Mouse (Mus musculus) heart, embryonic 12.5 days (tissue): ENCODE measurements around the gene Tsks. TPM values are rescaled to one million over a fixed set of nuclear protein-coding genes. Genes with fewer than 3 reads are reported as not detected.

Experiments
- ATAC-seq: fragments of 200-750 bp; cut with Nextera tagmentation; 2 replicates; pipeline ENCODE4 v1.8.0; 2017; ENCODE audit warnings: moderate TSS enrichment, moderate library complexity; ENCODE audit not compliant: insufficient number of reproducible peaks, low FRiP score
- H3K27ac ChIP-seq: fragments of 300-500 bp; sonication (generic); 2 replicates; pipeline ENCODE4 v1.5.1; 2016; ENCODE audit warnings: mild to moderate bottlenecking, moderate library complexity; ENCODE audit not compliant: poor library complexity, severe bottlenecking
- H3K27me3 ChIP-seq: fragments of 300-500 bp; sonication (generic); replicated peaks from 2 replicates; pipeline ENCODE4 v1.6.1; 2016; ENCODE audit warnings: mild to moderate bottlenecking, moderate library complexity
- H3K36me3 ChIP-seq: fragments of 300-500 bp; sonication (generic); 2 replicates; pipeline ENCODE4 v1.6.1; 2016; ENCODE audit warnings: mild to moderate bottlenecking, moderate library complexity
- H3K4me1 ChIP-seq: fragments of 300-500 bp; sonication (generic); replicated peaks from 2 replicates; pipeline ENCODE4 v1.6.1; 2016; ENCODE audit warnings: mild to moderate bottlenecking
- H3K4me2 ChIP-seq: fragments of 300-500 bp; sonication (generic); 2 replicates; pipeline ENCODE4 v1.6.1; 2016; ENCODE audit warnings: mild to moderate bottlenecking, moderate library complexity
- H3K4me3 ChIP-seq: fragments of 300-500 bp; sonication (generic); 2 replicates; pipeline ENCODE4 v1.5.1; 2016; ENCODE audit warnings: mild to moderate bottlenecking
- H3K9ac ChIP-seq: fragments of 300-500 bp; sonication (generic); 2 replicates; pipeline ENCODE4 v1.6.1; 2016; ENCODE audit warnings: mild to moderate bottlenecking, moderate library complexity
- H3K9me3 ChIP-seq: fragments of 300-500 bp; sonication (generic); replicated peaks from 2 replicates; pipeline ENCODE4 v1.6.1; 2016; ENCODE audit warnings: mild to moderate bottlenecking, moderate library complexity
- WGBS: fragments of 180-500 bp; shearing (Covaris S2); methylation state at CpG from one replicate; pipeline ENCODE4 v1.1.7; 2016; 5-methylcytosine and 5-hydroxymethylcytosine counted together
- polyA plus RNA-seq: library from polyadenylated mRNA; unstranded; fragments of >200 nt; fragmentation: Nextera tagmentation; extraction: Ambion mirVana; gene quantifications from 2 replicates; pipeline ENCODE4 v1.2.1, GENCODE M21; 2016

Tsks gene
- polyA plus RNA-seq, 1 experiment from 2014 or later, result not detected

- WGBS, result 2% methylated on average over 15 of the region's 15 CpGs
- ATAC-seq, result no peak
- H3K9me3 ChIP-seq, result no peaks in the 10 kb centered on the region
- peak overlapping the region; percentile 74 for H3K27ac ChIP-seq
- H3K4me3 ChIP-seq, result peak overlapping the region; percentile 60
- peak overlapping the region; percentile 87 for H3K9ac ChIP-seq
- peaks cover 45% of the 10 kb centered on the region for H3K4me1 ChIP-seq
- H3K36me3 ChIP-seq, result peaks cover 68% of the 10 kb centered on the region
- H3K27me3 ChIP-seq, result no peaks in the 10 kb centered on the region
- peak overlapping the region; percentile 83 for H3K4me2 ChIP-seq
These were observed 55.0 kb downstream of the Tsks start for GRCm38 (mm10) chr7:44997940-44998428.

GRCm38 (mm10) chr7:44998501-44998955 is 55.5 kb downstream of the Tsks start, which contains the start of gene Bcl2l12:
Gene Bcl2l12, minus strand, starts transcription at chr7:44998712.
- Histone ChIP-seq H3K9me3 (no peaks in the 10 kb centered on the region), H3K4me2 (peak within 1 kb of the TSS; percentile 83), H3K4me3 (peak within 1 kb of the TSS; percentile 60), H3K9ac (peak within 1 kb of the TSS; percentile 87), H3K27me3 (no peaks in the 10 kb centered on the region), H3K27ac (peak within 1 kb of the TSS; percentile 74), H3K36me3 (peaks cover 68% of the 10 kb centered on the region), H3K4me1 (peaks cover 45% of the 10 kb centered on the region)
- 1% methylated on average over 18 of the region's 18 CpGs for WGBS
- 0 out of 2 replicates have a peak, but pooled peaks have one; percentile 1 for ATAC-seq

- Histone ChIP-seq H3K4me3 (no peak overlapping the region; the same call in 1 of the 2 replicates), H3K27me3 (no peaks in the 10 kb centered on the region), H3K9me3 (no peaks in the 10 kb centered on the region), H3K4me1 (peaks cover 50% of the 10 kb centered on the region), H3K4me2 (peak overlapping the region; percentile 83), H3K36me3 (peaks cover 68% of the 10 kb centered on the region), H3K27ac (peak overlapping the region; percentile 32), H3K9ac (peak overlapping the region; percentile 37; the same call in 1 of the 2 replicates)
- ATAC-seq, result no peak
- WGBS, result 55% methylated on average over 11 of the region's 11 CpGs
These were observed 56.7 kb downstream of the Tsks start for GRCm38 (mm10) chr7:44999753-45000152.

- peaks cover 54% of the 10 kb centered on the region for H3K4me1 ChIP-seq
- H3K27ac ChIP-seq, result peak overlapping the region; percentile 32; the same call in 1 of the 2 replicates
- no peaks in the 10 kb centered on the region for H3K9me3 ChIP-seq
- ATAC-seq, result no peak
- WGBS, result 84% methylated on average over 21 of the region's 21 CpGs
- H3K9ac ChIP-seq, result no peak overlapping the region
- H3K27me3 ChIP-seq, result no peaks in the 10 kb centered on the region
- peaks cover 67% of the 10 kb centered on the region for H3K36me3 ChIP-seq
- H3K4me3 ChIP-seq, result no peak overlapping the region
- no peak overlapping the region for H3K4me2 ChIP-seq
These were observed 57.6 kb downstream of the Tsks start for GRCm38 (mm10) chr7:45000539-45001114.

GRCm38 (mm10) chr7:45002440-45002839 is 59.4 kb downstream of the Tsks start:
- no peak overlapping the region for H3K27ac ChIP-seq
- peaks cover 45% of the 10 kb centered on the region for H3K4me1 ChIP-seq
- WGBS, result 80% methylated on average over 7 of the region's 7 CpGs
- peaks cover 79% of the 10 kb centered on the region for H3K36me3 ChIP-seq
- no peaks in the 10 kb centered on the region for H3K27me3 ChIP-seq
- H3K9me3 ChIP-seq, result no peaks in the 10 kb centered on the region
- no peak overlapping the region for H3K9ac ChIP-seq
- ATAC-seq, result no peak
- no peak overlapping the region for H3K4me2 ChIP-seq
- no peak overlapping the region for H3K4me3 ChIP-seq

GRCm38 (mm10) chr7:45004546-45004945 is 61.5 kb downstream of the Tsks start:
- no peak overlapping the region for H3K9ac ChIP-seq

GRCm38 (mm10) chr7:45005321-45005992 is 62.5 kb downstream of the Tsks start:
- Histone ChIP-seq H3K4me3 (no peak overlapping the region), H3K27me3 (no peaks in the 10 kb centered on the region), H3K4me1 (peaks cover 23% of the 10 kb centered on the region), H3K9me3 (no peaks in the 10 kb centered on the region), H3K36me3 (peaks cover 98% of the 10 kb centered on the region), H3K4me2 (no peak overlapping the region), H3K27ac (peak overlapping the region; percentile 5; the same call in 1 of the 2 replicates), H3K9ac (no peak overlapping the region)
- no peak for ATAC-seq
- WGBS, result 88% methylated on average over 6 of the region's 6 CpGs

More at GRCm38 (mm10) chr7:45004546-45004945, 61.5 kb downstream of the Tsks start:
- 0 out of 2 replicates have a peak overlapping the region, but pooled peaks have one; percentile 30 for H3K27ac ChIP-seq
- WGBS, result 53% methylated on average over 3 of the region's 3 CpGs
- H3K4me2 ChIP-seq, result no peak overlapping the region
- H3K4me3 ChIP-seq, result no peak overlapping the region
- H3K27me3 ChIP-seq, result no peaks in the 10 kb centered on the region
- peaks cover 32% of the 10 kb centered on the region for H3K4me1 ChIP-seq
- peaks cover 98% of the 10 kb centered on the region for H3K36me3 ChIP-seq
- no peaks in the 10 kb centered on the region for H3K9me3 ChIP-seq
- ATAC-seq, result no peak

GRCm38 (mm10) chr7:45006503-45006902 is 63.5 kb downstream of the Tsks start:
- no peak for ATAC-seq
- Histone ChIP-seq H3K27ac (no peak overlapping the region), H3K4me2 (no peak overlapping the region), H3K9me3 (no peaks in the 10 kb centered on the region), H3K4me1 (peaks cover 13% of the 10 kb centered on the region; the same call in 1 of the 2 replicates), H3K36me3 (peaks cover 94% of the 10 kb centered on the region), H3K9ac (no peak overlapping the region), H3K4me3 (no peak overlapping the region), H3K27me3 (no peaks in the 10 kb centered on the region)
- 91% methylated on average over 12 of the region's 12 CpGs for WGBS

- H3K9ac ChIP-seq, result no peak overlapping the region
- no peak for ATAC-seq
- peaks cover 94% of the 10 kb centered on the region for H3K36me3 ChIP-seq
- H3K4me3 ChIP-seq, result no peak overlapping the region
- H3K9me3 ChIP-seq, result no peaks in the 10 kb centered on the region
- H3K27me3 ChIP-seq, result no peaks in the 10 kb centered on the region
- no peak overlapping the region for H3K4me2 ChIP-seq
- H3K27ac ChIP-seq, result no peak overlapping the region
- 0 out of 2 replicates have a peak, but pooled peaks cover 9% of the 10 kb centered on the region for H3K4me1 ChIP-seq
- WGBS, result 95% methylated on average over 29 of the region's 29 CpGs
These were observed 64.1 kb downstream of the Tsks start for GRCm38 (mm10) chr7:45007141-45007540.
